Mouse (Mus musculus): ENCODE data around the gene Mamld1. TPM values are rescaled to one million over a fixed set of nuclear protein-coding genes. Genes with fewer than 3 reads are reported as not detected.

Mamld1 gene
- 6.4 TPM for polyA plus RNA-seq (2014; fragmentation: Illumina TruSeq; extraction: RNeasy Lipid Tissue Mini Kit (QIAGEN cat#74804); ENCODE audit: low read depth, low replicate concordance)

GRCm38 (mm10) chrX:71049864-71050576 is at the start of gene Mamld1:
Gene Mamld1 (plus strand): TSS chrX:71050256.

Other genes with a start within 250 kb of the Mamld1 start
- gene Mtm1, start 160.5 kb downstream of the Mamld1 start, polyA plus RNA-seq (2014; fragmentation: Illumina TruSeq; extraction: RNeasy Lipid Tissue Mini Kit (QIAGEN cat#74804); ENCODE audit: low read depth, low replicate concordance), result 14.5 TPM

All from heart, adult 10 weeks (tissue).